Mouse (Mus musculus): Measurements from ENCODE around the gene Zfp352. TPM values are rescaled to one million over a fixed set of nuclear protein-coding genes. Genes with fewer than 3 reads are reported as not detected.
"Not testable (repeated sequence)": the region's sequence is repeated elsewhere in the genome, so short reads cannot be mapped to it uniquely, and the experiment has no call there.

Gene Zfp352
- not detected in 2 replicates for polyA plus RNA-seq (2014; fragmentation: Nextera tagmentation; extraction: Ambion mirVana)

DNA sequence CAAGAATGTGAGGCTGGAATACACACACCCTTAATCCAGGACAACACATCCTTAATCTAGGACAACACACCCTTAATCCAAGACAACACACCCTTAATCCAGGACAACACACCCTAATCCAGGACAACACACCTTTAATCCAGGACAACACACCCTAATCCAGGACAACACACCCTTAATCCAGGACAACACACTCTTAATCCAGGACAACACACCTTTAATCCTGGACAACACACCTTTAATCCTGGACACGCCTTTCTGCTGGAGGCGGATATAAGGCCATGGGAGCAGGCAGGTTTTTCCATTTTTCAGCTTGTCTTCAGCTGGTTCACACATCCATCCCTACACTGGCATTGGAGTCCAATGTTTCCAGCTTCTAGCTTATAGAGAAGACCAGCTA is at the start of gene Zfp352:
Gene Zfp352, plus strand, starts transcription at position 301 of the 400 bp plus-strand sequence.
- Histone ChIP-seq H3K36me3 (ENCODE audit: control insufficient read depth, insufficient read depth, low read length) (no peaks in the 10 kb centered on the region), H3K9me3 (ENCODE audit: control insufficient read depth, low read depth, low read length) (no peaks in the 10 kb centered on the region), H3K4me1 (ENCODE audit: control insufficient read depth, insufficient read depth, low read length) (no peaks in the 10 kb centered on the region), H3K4me2 (replicated peaks; ENCODE audit: low read depth, low read length) (no peak within 1 kb of the TSS), H3K27ac (ENCODE audit: low read length) (no peak within 1 kb of the TSS), H3K9ac (replicated peaks; ENCODE audit: low read depth, low read length) (no peak within 1 kb of the TSS), H3K4me3 (ENCODE audit: low read depth, low read length) (no peak within 1 kb of the TSS), H3K27me3 (ENCODE audit: control insufficient read depth, insufficient read depth, low read length) (no peaks in the 10 kb centered on the region)
- no peak for ATAC-seq (ENCODE audit: insufficient number of reproducible peaks, insufficient read depth, low FRiP score, low read depth)
- WGBS, result 97% methylated on average over 2 of the region's 2 CpGs

GRCm38 (mm10) chr4:90170890-90171483 is 47.6 kb upstream of the Zfp352 start:
- WGBS, result 77% methylated on average over 3 of the region's 3 CpGs
- H3K9me3 ChIP-seq (ENCODE audit: control insufficient read depth, low read depth, low read length), result no peaks in the 10 kb centered on the region
- no peaks in the 10 kb centered on the region for H3K27me3 ChIP-seq (ENCODE audit: control insufficient read depth, insufficient read depth, low read length)
- H3K4me3 ChIP-seq (ENCODE audit: low read depth, low read length), result no peak overlapping the region
- H3K4me2 ChIP-seq (replicated peaks; ENCODE audit: low read depth, low read length), result no peak overlapping the region
- H3K4me1 ChIP-seq (ENCODE audit: control insufficient read depth, insufficient read depth, low read length), result no peaks in the 10 kb centered on the region
- no peaks in the 10 kb centered on the region for H3K36me3 ChIP-seq (ENCODE audit: control insufficient read depth, insufficient read depth, low read length)
- ATAC-seq (ENCODE audit: insufficient number of reproducible peaks, insufficient read depth, low FRiP score, low read depth), result no peak
- H3K9ac ChIP-seq (replicated peaks; ENCODE audit: low read depth, low read length), result no peak overlapping the region
- H3K27ac ChIP-seq (ENCODE audit: low read length), result no peak overlapping the region

- WGBS, result 72% methylated on average over 1 of the region's 1 CpGs
- H3K36me3 ChIP-seq (ENCODE audit: control insufficient read depth, insufficient read depth, low read length), result no peaks in the 10 kb centered on the region
Observed at GRCm38 (mm10) chr4:90174036-90174435, 44.6 kb upstream of the Zfp352 start.

DNA sequence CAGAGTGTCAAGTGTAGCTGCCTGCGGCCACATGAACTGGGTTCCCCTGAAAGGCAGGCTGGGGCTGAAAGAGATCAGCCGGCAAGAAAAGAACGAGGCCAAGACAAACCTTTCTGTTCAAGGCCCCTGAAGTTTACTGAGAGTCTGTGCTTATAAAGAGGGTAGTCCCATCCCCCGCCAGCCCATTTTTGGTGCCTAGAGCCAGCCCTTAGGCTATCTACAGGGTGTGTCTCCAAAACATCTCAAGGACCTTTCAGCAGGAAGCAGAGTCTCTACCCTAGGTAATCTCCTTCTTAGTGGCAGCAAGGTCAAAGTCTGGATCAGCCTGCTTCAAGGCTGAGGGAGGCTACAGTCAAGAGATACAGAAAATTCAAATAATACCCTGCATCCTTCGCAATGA is 15.2 kb upstream of the Zfp352 start:
- no peak overlapping the region for H3K27ac ChIP-seq (ENCODE audit: low read length)
- H3K9me3 ChIP-seq (ENCODE audit: control insufficient read depth, low read depth, low read length), result no peaks in the 10 kb centered on the region
- no peaks in the 10 kb centered on the region for H3K27me3 ChIP-seq (ENCODE audit: control insufficient read depth, insufficient read depth, low read length)
- ATAC-seq (ENCODE audit: insufficient number of reproducible peaks, insufficient read depth, low FRiP score, low read depth), result no peak
- WGBS, result 77% methylated on average over 5 of the region's 5 CpGs
- H3K36me3 ChIP-seq (ENCODE audit: control insufficient read depth, insufficient read depth, low read length), result no peaks in the 10 kb centered on the region
- no peak overlapping the region for H3K4me3 ChIP-seq (ENCODE audit: low read depth, low read length)
- no peaks in the 10 kb centered on the region for H3K4me1 ChIP-seq (ENCODE audit: control insufficient read depth, insufficient read depth, low read length)
- H3K4me2 ChIP-seq (replicated peaks; ENCODE audit: low read depth, low read length), result no peak overlapping the region
- H3K9ac ChIP-seq (replicated peaks; ENCODE audit: low read depth, low read length), result no peak overlapping the region

More at GRCm38 (mm10) chr4:90174036-90174435, 44.6 kb upstream of the Zfp352 start:
- no peaks in the 10 kb centered on the region for H3K27me3 ChIP-seq (ENCODE audit: control insufficient read depth, insufficient read depth, low read length)
- H3K9ac ChIP-seq (replicated peaks; ENCODE audit: low read depth, low read length), result no peak overlapping the region
- H3K9me3 ChIP-seq (ENCODE audit: control insufficient read depth, low read depth, low read length), result no peaks in the 10 kb centered on the region
- H3K4me2 ChIP-seq (replicated peaks; ENCODE audit: low read depth, low read length), result no peak overlapping the region
- H3K4me3 ChIP-seq (ENCODE audit: low read depth, low read length), result no peak overlapping the region
- no peaks in the 10 kb centered on the region for H3K4me1 ChIP-seq (ENCODE audit: control insufficient read depth, insufficient read depth, low read length)
- H3K27ac ChIP-seq (ENCODE audit: low read length), result no peak overlapping the region
- no peak for ATAC-seq (ENCODE audit: insufficient number of reproducible peaks, insufficient read depth, low FRiP score, low read depth)

GRCm38 (mm10) chr4:90211475-90211874 is 7.1 kb upstream of the Zfp352 start:
- no peak overlapping the region for H3K4me3 ChIP-seq (ENCODE audit: low read depth, low read length)
- H3K9me3 ChIP-seq (ENCODE audit: control insufficient read depth, low read depth, low read length), result no peaks in the 10 kb centered on the region
- H3K4me1 ChIP-seq (ENCODE audit: control insufficient read depth, insufficient read depth, low read length), result no peaks in the 10 kb centered on the region
- no peaks in the 10 kb centered on the region for H3K36me3 ChIP-seq (ENCODE audit: control insufficient read depth, insufficient read depth, low read length)
- ATAC-seq (ENCODE audit: insufficient number of reproducible peaks, insufficient read depth, low FRiP score, low read depth), result no peak
- 59% methylated on average over 1 of the region's 1 CpGs for WGBS
- no peak overlapping the region for H3K9ac ChIP-seq (replicated peaks; ENCODE audit: low read depth, low read length)
- H3K27ac ChIP-seq (ENCODE audit: low read length), result no peak overlapping the region
- H3K4me2 ChIP-seq (replicated peaks; ENCODE audit: low read depth, low read length), result no peak overlapping the region
- H3K27me3 ChIP-seq (ENCODE audit: control insufficient read depth, insufficient read depth, low read length), result no peaks in the 10 kb centered on the region

DNA sequence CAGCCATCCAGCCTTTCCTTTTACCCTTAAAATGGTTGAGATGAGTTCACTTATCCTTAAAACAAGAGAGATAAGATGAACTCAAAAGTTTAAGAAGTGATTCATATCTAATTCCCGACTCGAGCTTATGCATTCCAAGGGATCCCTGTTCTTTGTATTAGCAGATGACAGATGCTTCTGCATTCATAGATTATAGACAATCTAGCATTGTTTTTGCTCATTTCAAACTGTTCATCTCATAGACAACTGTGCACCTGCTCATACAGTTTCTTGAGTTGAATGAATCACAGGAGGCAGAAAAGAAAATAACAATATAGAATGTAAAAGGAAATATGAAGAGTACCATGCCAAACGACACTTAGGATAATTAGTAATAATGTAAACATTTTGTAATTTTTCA is 6.5 kb upstream of the Zfp352 start:
- no peak overlapping the region for H3K27ac ChIP-seq (ENCODE audit: low read length)
- H3K9ac ChIP-seq (replicated peaks; ENCODE audit: low read depth, low read length), result no peak overlapping the region
- H3K36me3 ChIP-seq (ENCODE audit: control insufficient read depth, insufficient read depth, low read length), result no peaks in the 10 kb centered on the region
- no peak for ATAC-seq (ENCODE audit: insufficient number of reproducible peaks, insufficient read depth, low FRiP score, low read depth)
- WGBS, result 66% methylated on average over 3 of the region's 3 CpGs
- H3K4me1 ChIP-seq (ENCODE audit: control insufficient read depth, insufficient read depth, low read length), result no peaks in the 10 kb centered on the region
- no peak overlapping the region for H3K4me2 ChIP-seq (replicated peaks; ENCODE audit: low read depth, low read length)
- no peaks in the 10 kb centered on the region for H3K27me3 ChIP-seq (ENCODE audit: control insufficient read depth, insufficient read depth, low read length)
- H3K9me3 ChIP-seq (ENCODE audit: control insufficient read depth, low read depth, low read length), result no peaks in the 10 kb centered on the region
- no peak overlapping the region for H3K4me3 ChIP-seq (ENCODE audit: low read depth, low read length)

GRCm38 (mm10) chr4:90235646-90236045 is 17.0 kb downstream of the Zfp352 start:
- not testable (repeated sequence) for H3K27ac ChIP-seq (ENCODE audit: low read length)

DNA sequence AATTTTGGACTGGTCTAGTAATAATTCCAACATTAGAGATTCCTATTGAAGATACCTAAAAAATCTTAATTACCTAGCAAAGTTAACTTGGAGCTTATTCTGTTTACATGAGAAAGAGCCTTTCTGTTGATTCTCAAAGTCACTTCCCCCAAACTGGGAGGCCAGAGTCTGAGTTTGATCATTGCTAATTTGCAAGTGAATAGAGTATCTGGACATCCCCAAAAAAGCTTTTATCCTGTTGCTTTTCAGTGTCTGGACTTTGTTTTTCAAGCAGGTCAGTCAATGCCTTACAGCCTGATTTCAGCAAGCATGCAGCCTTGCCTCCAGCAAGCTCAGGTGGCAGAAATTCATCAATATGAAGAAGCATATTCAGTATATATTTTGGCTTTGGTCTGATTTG is 51.2 kb downstream of the Zfp352 start:
- H3K4me3 ChIP-seq (ENCODE audit: low read depth, low read length), result no peak overlapping the region
- H3K27me3 ChIP-seq (ENCODE audit: control insufficient read depth, insufficient read depth, low read length), result no peaks in the 10 kb centered on the region
- H3K4me1 ChIP-seq (ENCODE audit: control insufficient read depth, insufficient read depth, low read length), result no peaks in the 10 kb centered on the region
- H3K36me3 ChIP-seq (ENCODE audit: control insufficient read depth, insufficient read depth, low read length), result no peaks in the 10 kb centered on the region
- H3K4me2 ChIP-seq (replicated peaks; ENCODE audit: low read depth, low read length), result no peak overlapping the region
- H3K27ac ChIP-seq (ENCODE audit: low read length), result no peak overlapping the region
- peaks cover 10% of the 10 kb centered on the region; the same call in 1 of the 2 replicates for H3K9me3 ChIP-seq (ENCODE audit: control insufficient read depth, low read depth, low read length)
- no peak for ATAC-seq (ENCODE audit: insufficient number of reproducible peaks, insufficient read depth, low FRiP score, low read depth)
- H3K9ac ChIP-seq (replicated peaks; ENCODE audit: low read depth, low read length), result no peak overlapping the region

More at GRCm38 (mm10) chr4:90235646-90236045, 17.0 kb downstream of the Zfp352 start:
- 94% methylated on average over 5 of the region's 5 CpGs for WGBS
- not testable (repeated sequence) for H3K9ac ChIP-seq (replicated peaks; ENCODE audit: low read depth, low read length); H3K4me3 ChIP-seq (ENCODE audit: low read depth, low read length); H3K9me3 ChIP-seq (ENCODE audit: control insufficient read depth, low read depth, low read length); H3K4me1 ChIP-seq (ENCODE audit: control insufficient read depth, insufficient read depth, low read length); H3K36me3 ChIP-seq (ENCODE audit: control insufficient read depth, insufficient read depth, low read length); H3K27me3 ChIP-seq (ENCODE audit: control insufficient read depth, insufficient read depth, low read length); H3K4me2 ChIP-seq (replicated peaks; ENCODE audit: low read depth, low read length); ATAC-seq (ENCODE audit: insufficient number of reproducible peaks, insufficient read depth, low FRiP score, low read depth)
